Mouse (Mus musculus) bone marrow, adult 2 months (tissue): ENCODE measurements around the gene Gzme. TPM values are rescaled to one million over a fixed set of nuclear protein-coding genes. Genes with fewer than 3 reads are reported as not detected.
"Not testable (repeated sequence)": the region's sequence is repeated elsewhere in the genome, so short reads cannot be mapped to it uniquely, and the experiment has no call there.

Experiments used
- H3K27ac ChIP-seq: fragments of 200-500 bp; 2 replicates; pipeline ENCODE4 v1.5.1; 2012; ENCODE audit warnings: low read depth, mild to moderate bottlenecking, control low read depth, inconsistent platforms, low read length; ENCODE audit not compliant: control insufficient read depth, poor library complexity, insufficient read depth
- H3K4me1 ChIP-seq: fragments of 200-500 bp; 2 replicates; pipeline ENCODE4 v1.6.1; 2011; ENCODE audit warnings: low read length; ENCODE audit not compliant: control insufficient read depth, insufficient read depth
- H3K4me3 ChIP-seq: fragments of 200-500 bp; replicated peaks from 2 replicates; pipeline ENCODE3; 2011; ENCODE audit warnings: mild to moderate bottlenecking, low read depth, low read length, control low read depth; ENCODE audit not compliant: control insufficient read depth
- CTCF ChIP-seq: fragments of 200-500 bp; IDR thresholded peaks from 2 replicates; pipeline ENCODE4 v1.5.1; 2011; ENCODE audit warnings: low read length, control low read depth; ENCODE audit not compliant: control insufficient read depth, insufficient read depth
- POLR2A ChIP-seq: fragments of 200-500 bp; IDR thresholded peaks from 2 replicates; pipeline ENCODE4 v1.6.1; 2011; ENCODE audit warnings: low read depth, mild to moderate bottlenecking, control low read depth, low read length, borderline replicate concordance; ENCODE audit not compliant: control insufficient read depth
- WGBS: fragments of 180-500 bp; shearing (Covaris S2); methylation state at CpG from one replicate; pipeline ENCODE4 v1.1.7; 2018; 5-methylcytosine and 5-hydroxymethylcytosine counted together
- polyA plus RNA-seq: library from polyadenylated mRNA; stranded (reverse); fragments of >200 nt; gene quantifications from 2 replicates; pipeline ENCODE4 v1.2.4, GENCODE M21; 2011; ENCODE audit warnings: low replicate concordance; ENCODE audit not compliant: missing spikeins, insufficient read depth, insufficient read length

Gzme gene
- not detected in 2 replicates for polyA plus RNA-seq

GRCm38 (mm10) chr14:56120525-56120924 lies at the start of gene Gzme:
Gene Gzme, minus strand, starts transcription at chr14:56120625.
- no peak for TF ChIP-seq POLR2A
- H3K27ac ChIP-seq, result no peak within 1 kb of the TSS
- no peak within 1 kb of the TSS for H3K4me3 ChIP-seq
- no peaks in the 10 kb centered on the region for H3K4me1 ChIP-seq

- WGBS, result 59% methylated on average over 6 of the region's 6 CpGs
- no peak for TF ChIP-seq POLR2A
- Histone ChIP-seq H3K4me1 (no peaks in the 10 kb centered on the region), H3K27ac (no peak overlapping the region), H3K4me3 (no peak overlapping the region)
Observed at GRCm38 (mm10) chr14:56168009-56168408, 47.6 kb upstream of the Gzme start.

GRCm38 (mm10) chr14:56162109-56162508 lies 41.7 kb upstream of the Gzme start:
- Histone ChIP-seq H3K4me1 (no peaks in the 10 kb centered on the region), H3K4me3 (no peak overlapping the region), H3K27ac (no peak overlapping the region)
- TF ChIP-seq POLR2A (no peak), CTCF (no peak)
- 73% methylated on average over 2 of the region's 2 CpGs for WGBS

DNA sequence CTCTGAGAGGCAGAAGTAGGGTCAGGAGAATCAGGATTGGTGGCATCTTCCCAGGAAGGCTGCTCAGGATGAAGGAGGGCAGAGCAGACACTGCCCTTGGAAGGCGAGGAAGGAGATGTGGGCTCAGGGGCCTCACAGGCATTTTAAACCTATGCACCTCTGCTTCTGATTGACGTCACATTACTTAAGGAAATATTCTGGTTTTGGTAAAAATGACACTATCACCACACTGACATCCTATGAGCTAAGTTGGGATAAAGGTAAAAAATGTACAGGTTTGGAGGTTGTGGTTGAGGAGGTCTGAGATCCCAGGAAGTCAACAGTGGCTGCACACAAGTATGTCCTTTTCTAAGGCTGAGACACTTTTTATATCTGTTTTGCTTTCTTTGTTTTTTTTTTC lies 39.1 kb upstream of the Gzme start, which contains the start of gene Gzmg:
Gzmg (minus strand) TSS at position 101 of the 400 bp plus-strand sequence.
- H3K27ac ChIP-seq, H3K4me3 ChIP-seq, H3K4me1 ChIP-seq: not testable (repeated sequence)
- 64% methylated on average over 2 of the region's 2 CpGs for WGBS

DNA sequence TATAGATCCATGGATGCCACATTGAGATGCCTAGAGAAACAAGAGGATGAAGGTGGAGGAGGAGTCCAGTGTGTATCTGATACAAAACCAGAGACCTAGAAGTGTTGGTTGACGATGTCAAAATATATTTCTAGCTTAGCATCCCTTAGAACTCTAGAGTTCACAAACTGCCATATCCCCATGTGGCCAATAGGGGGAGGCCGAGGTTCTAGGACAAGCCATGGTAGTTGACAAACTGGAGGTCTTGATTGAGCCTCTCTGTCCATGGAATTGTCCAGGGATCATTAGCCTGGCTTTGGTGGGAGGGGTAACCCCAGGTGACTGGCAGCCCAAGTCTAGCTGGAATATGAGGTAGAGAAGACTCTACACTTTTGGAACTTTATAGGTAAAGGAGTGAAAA lies 34.9 kb upstream of the Gzme start:
- TF ChIP-seq POLR2A (no peak), CTCF (no peak)
- Histone ChIP-seq H3K27ac (no peak overlapping the region), H3K4me1 (no peaks in the 10 kb centered on the region), H3K4me3 (no peak overlapping the region)
- WGBS, result 59% methylated on average over 2 of the region's 2 CpGs

- 47% methylated on average over 1 of the region's 1 CpGs for WGBS
- not testable (repeated sequence) for H3K27ac ChIP-seq, H3K4me3 ChIP-seq, H3K4me1 ChIP-seq
Observed at GRCm38 (mm10) chr14:56133675-56134074, 13.2 kb upstream of the Gzme start.

GRCm38 (mm10) chr14:56132508-56132907 lies 12.1 kb upstream of the Gzme start, which contains the start of gene Gzmd:
Gene Gzmd, minus strand, starts transcription at chr14:56132608.
- not testable (repeated sequence) for H3K4me1 ChIP-seq, H3K4me3 ChIP-seq, H3K27ac ChIP-seq
- 53% methylated on average over 2 of the region's 2 CpGs for WGBS

GRCm38 (mm10) chr14:56128341-56128740 lies 7.9 kb upstream of the Gzme start:
- WGBS, result 41% methylated on average over 3 of the region's 3 CpGs
- no peak for TF ChIP-seq POLR2A
- TF ChIP-seq CTCF, result 0 out of 2 replicates have a peak, but pooled peaks have one; percentile 4
- no peaks in the 10 kb centered on the region for H3K4me1 ChIP-seq
- no peak overlapping the region for H3K4me3 ChIP-seq
- H3K27ac ChIP-seq, result no peak overlapping the region

- Histone ChIP-seq H3K4me3 (no peak overlapping the region), H3K4me1 (no peaks in the 10 kb centered on the region), H3K27ac (no peak overlapping the region)
- TF ChIP-seq CTCF (no peak), POLR2A (no peak)
- 71% methylated on average over 3 of the region's 3 CpGs for WGBS
Observed at GRCm38 (mm10) chr14:56123516-56123915, 3.1 kb upstream of the Gzme start.

DNA sequence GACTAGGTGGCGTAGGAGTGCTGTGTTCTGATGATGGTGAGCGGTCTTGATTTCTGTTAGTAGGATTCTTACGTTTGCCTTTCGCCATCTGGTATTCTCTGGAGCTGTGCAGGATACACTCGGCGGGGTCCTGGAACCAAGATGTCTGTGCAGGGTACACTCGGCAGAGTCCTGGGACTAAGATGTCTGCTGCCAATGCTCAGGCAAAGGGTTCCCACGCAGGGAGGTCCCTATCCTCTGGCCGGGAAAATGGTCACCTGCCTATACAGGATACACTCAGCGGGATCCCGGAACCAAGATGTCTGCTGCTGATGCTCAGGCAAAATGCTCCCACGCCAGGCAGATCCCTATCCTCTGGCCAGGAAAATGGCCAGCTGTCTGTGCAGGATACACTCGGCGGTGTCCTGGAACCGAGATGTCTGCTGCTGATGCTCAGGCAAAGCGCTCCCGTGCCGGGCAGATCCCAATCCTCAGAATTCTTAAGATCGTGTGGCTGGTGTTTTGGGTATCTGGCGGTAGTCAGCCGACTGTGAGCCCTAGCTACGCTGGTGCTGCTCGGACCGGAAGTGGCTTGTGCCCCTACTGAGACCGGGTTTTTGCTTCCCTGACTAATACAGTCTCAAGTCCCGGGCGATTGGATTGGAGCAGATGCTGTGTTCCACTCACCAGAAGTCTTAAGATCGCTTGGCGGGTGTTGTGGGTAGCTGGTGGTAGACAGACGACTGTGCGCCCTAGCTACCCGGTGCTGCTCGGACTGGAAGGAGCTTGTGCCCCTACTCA lies 4.7 kb downstream of the Gzme start:
- H3K4me3 ChIP-seq, H3K4me1 ChIP-seq, H3K27ac ChIP-seq: not testable (repeated sequence)
- 83% methylated on average over 33 of the region's 33 CpGs for WGBS
